Mouse (Mus musculus) heart, embryonic 14.5 days (tissue): Measurements from ENCODE around the gene Adamts9. TPM values are rescaled to one million over a fixed set of nuclear protein-coding genes. Genes with fewer than 3 reads are reported as not detected.

Experiments used
- ATAC-seq: fragments of 200-750 bp; cut with Nextera tagmentation; 2 replicates; pipeline ENCODE4 v1.8.0; 2017; ENCODE audit warnings: low read depth, moderate TSS enrichment; ENCODE audit not compliant: insufficient number of reproducible peaks, insufficient read depth, low FRiP score
- H3K27ac ChIP-seq, 2 experiments: fragments of 200-500 bp in 1 of 2; fragments of 300-500 bp in 1 of 2; sonication (generic) in 1 of 2; replicated peaks in 1 of 2; 2 replicates each; pipeline ENCODE4 v1.5.1; 2012 to 2014; ENCODE audit warnings: low read depth in 2 of 2, low read length in 2 of 2, control low read depth in 1 of 2, mild to moderate bottlenecking in 1 of 2, mixed read lengths in 1 of 2; ENCODE audit not compliant: control insufficient read depth in 1 of 2, insufficient read depth in 1 of 2
- H3K27me3 ChIP-seq: fragments of 300-500 bp; sonication (generic); 2 replicates; pipeline ENCODE4 v1.6.1; 2014; ENCODE audit warnings: mild to moderate bottlenecking, low read length, control low read depth; ENCODE audit not compliant: control insufficient read depth, insufficient read depth
- H3K36me3 ChIP-seq: fragments of 300-500 bp; sonication (generic); 2 replicates; pipeline ENCODE4 v1.6.1; 2014; ENCODE audit warnings: mild to moderate bottlenecking, control low read depth, low read length, mixed read lengths; ENCODE audit not compliant: control insufficient read depth, insufficient read depth
- H3K4me1 ChIP-seq, 2 experiments: fragments of 200-500 bp in 1 of 2; fragments of 300-500 bp in 1 of 2; sonication (generic) in 1 of 2; 2 replicates each; pipeline ENCODE4 v1.6.1; 2012 to 2014; ENCODE audit warnings: low read length in 2 of 2, control low read depth in 1 of 2, mixed read lengths in 1 of 2; ENCODE audit not compliant: control insufficient read depth in 2 of 2, insufficient read depth in 2 of 2
- H3K4me2 ChIP-seq: fragments of 300-500 bp; sonication (generic); 2 replicates; pipeline ENCODE4 v1.6.1; 2014; ENCODE audit warnings: mild to moderate bottlenecking, low read length
- H3K4me3 ChIP-seq, 2 experiments: fragments of 200-500 bp in 1 of 2; fragments of 300-500 bp in 1 of 2; sonication (generic) in 1 of 2; 2 replicates each; pipeline ENCODE4 v1.5.1; 2012 to 2014; ENCODE audit warnings: low read length in 2 of 2, mild to moderate bottlenecking in 2 of 2, control low read depth in 1 of 2, low read depth in 1 of 2, moderate library complexity in 1 of 2; ENCODE audit not compliant: control insufficient read depth in 1 of 2, insufficient read depth in 1 of 2
- H3K9ac ChIP-seq: fragments of 300-500 bp; sonication (generic); 2 replicates; pipeline ENCODE4 v1.6.1; 2014; ENCODE audit warnings: mild to moderate bottlenecking, low read length
- H3K9me3 ChIP-seq: fragments of 300-500 bp; sonication (generic); 2 replicates; pipeline ENCODE4 v1.6.1; 2016; ENCODE audit warnings: low read length, control low read depth; ENCODE audit not compliant: control insufficient read depth
- WGBS: fragments of 180-500 bp; shearing (Covaris S2); extraction: QIAGEN DNeasy Blood & Tissue Kit; methylation state at CpG from one replicate; pipeline ENCODE4 v1.1.7; 2014; 5-methylcytosine and 5-hydroxymethylcytosine counted together
- polyA plus RNA-seq: library from polyadenylated mRNA; unstranded; fragments of >200 nt; fragmentation: Nextera tagmentation; extraction: Ambion mirVana; gene quantifications from 2 replicates; pipeline ENCODE4 v1.2.1, GENCODE M21; 2014

Adamts9 gene
- polyA plus RNA-seq, 1 experiment from 2014 or later, result 6.2 TPM

DNA sequence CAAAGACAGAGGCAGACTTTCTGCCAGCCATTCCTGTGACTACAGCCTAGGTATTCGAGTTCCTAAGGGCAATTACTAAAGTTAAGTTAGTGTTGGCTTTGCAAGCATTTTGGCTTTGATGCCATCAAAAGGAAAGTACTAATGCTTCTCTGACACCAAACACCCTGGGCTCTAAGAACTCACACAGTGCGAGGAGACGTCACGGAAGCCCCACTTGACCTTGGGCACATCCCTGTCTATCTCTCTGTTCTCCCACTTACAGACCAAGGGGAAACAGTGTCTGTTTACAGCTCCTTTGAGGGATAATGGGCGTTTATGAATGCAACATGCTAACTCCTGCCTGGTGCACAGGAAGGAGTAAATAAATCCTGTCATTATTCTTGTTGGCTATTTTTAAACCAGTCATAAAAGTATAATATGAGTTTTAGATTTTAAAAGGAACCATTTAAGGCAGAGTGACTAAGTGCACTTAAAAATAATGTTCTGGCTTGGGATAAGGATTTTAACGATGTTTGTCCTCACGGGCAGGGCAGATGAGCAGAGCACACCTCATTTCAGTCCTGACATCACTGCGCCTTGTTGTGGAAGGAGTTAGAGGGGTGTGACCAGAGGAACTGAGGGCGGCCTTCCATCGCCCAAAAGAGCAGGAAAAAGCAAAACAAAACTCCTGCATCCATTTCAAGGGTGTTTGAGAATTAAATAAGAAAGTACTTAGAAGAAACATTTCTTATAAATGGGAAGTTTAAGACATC is 22.2 kb downstream of the Adamts9 start:
- Histone ChIP-seq H3K9ac (no peak overlapping the region), H3K27ac (peak overlapping the region; percentile 20 to 35; a peak in 1 of 4 replicates), H3K27me3 (no peaks in the 10 kb centered on the region), H3K4me2 (no peak overlapping the region), H3K9me3 (no peaks in the 10 kb centered on the region), H3K36me3 (peaks cover 2% of the 10 kb centered on the region; the same call in 1 of the 2 replicates), H3K4me1 (peaks cover 11 to 38% of the 10 kb centered on the region in 2 experiments), H3K4me3 (no peak overlapping the region)
- no peak for ATAC-seq
- 59% methylated on average over 10 of the region's 10 CpGs for WGBS

DNA sequence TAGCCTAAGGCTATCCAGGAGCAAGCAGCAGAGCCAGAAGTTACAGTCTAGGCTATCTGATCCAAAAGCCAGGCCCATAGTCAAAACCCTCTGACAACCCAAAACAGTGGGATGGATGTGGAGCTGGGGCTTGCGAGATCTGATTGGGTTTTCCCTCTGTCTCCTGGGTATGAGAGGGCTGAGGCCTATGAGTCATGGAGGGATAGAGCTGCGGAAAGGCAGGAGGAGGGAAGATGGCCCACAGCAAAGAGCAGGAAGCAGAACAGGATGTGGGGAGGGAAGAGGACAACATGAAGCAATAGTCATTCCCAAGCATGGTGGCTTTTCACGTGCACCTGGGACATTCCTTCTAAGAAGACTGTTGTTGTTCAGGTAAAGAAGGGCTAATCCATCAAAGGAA is 32.7 kb downstream of the Adamts9 start:
- Histone ChIP-seq H3K27me3 (no peaks in the 10 kb centered on the region), H3K4me3 (no peak overlapping the region), H3K9ac (no peak overlapping the region), H3K36me3 (peaks cover 42% of the 10 kb centered on the region), H3K4me2 (no peak overlapping the region), H3K4me1 (peaks cover 12 to 22% of the 10 kb centered on the region in 2 experiments), H3K27ac (no peak overlapping the region), H3K9me3 (no peaks in the 10 kb centered on the region)
- whole genome bisulfite sequencing, result 78% methylated on average over 3 of the region's 3 CpGs
- no peak for ATAC-seq

DNA sequence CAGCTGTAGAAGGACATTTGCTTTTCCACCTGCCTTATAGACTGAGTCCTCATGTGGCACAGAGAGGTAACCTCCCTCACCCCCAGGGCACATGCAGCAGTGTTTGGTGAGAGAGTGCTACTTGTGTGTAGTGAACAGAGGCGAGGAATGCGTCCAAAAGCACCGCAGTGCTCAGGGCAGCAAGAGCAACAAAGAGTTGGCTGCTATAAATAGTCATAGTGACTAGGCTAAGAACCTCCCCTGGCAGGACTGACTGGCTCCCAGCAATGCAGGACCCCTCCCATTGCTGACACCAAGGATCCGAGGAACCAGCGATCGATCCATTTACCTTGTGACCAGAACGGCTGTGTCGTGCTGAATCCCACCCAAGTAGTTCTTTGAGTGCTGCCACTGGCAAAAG is 33.9 kb downstream of the Adamts9 start:
- H3K4me1 ChIP-seq, result peaks cover 12 to 26% of the 10 kb centered on the region in 2 experiments
- H3K4me3 ChIP-seq, result peak overlapping the region in 1 of 2 experiments; percentile 19; a peak in 1 of 4 replicates
- 24% methylated on average over 8 of the region's 8 CpGs for WGBS
- peak; percentile 81 for ATAC-seq
- H3K27ac ChIP-seq, result peak overlapping the region; percentile 85
- H3K4me2 ChIP-seq, result peak overlapping the region; percentile 59
- H3K27me3 ChIP-seq, result no peaks in the 10 kb centered on the region
- H3K9me3 ChIP-seq, result no peaks in the 10 kb centered on the region
- H3K9ac ChIP-seq, result 0 out of 2 replicates have a peak overlapping the region, but pooled peaks have one; percentile 55
- H3K36me3 ChIP-seq, result peaks cover 52% of the 10 kb centered on the region

DNA sequence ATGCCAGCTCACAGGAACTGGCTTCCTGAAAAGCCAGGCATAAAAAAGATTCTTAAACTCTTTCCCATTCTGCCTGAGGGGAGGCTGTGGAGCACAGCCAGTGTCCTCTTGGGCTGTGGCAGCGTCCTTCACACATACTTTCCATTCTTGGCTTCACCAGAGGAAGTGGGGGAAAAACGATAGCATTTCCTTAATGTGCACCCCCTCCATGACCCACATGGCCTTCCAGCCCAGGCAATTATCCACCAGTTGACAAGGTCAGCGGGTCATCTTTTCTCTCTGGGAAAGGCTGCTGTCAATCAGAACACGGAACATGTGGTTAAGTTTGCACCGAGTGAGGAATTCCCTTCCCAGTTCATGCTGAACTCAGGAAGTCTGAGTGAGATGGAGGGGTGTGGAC is 37.4 kb downstream of the Adamts9 start:
- peak overlapping the region; percentile 14 for H3K4me2 ChIP-seq
- ATAC-seq, result no peak
- H3K36me3 ChIP-seq, result peaks cover 66% of the 10 kb centered on the region

DNA sequence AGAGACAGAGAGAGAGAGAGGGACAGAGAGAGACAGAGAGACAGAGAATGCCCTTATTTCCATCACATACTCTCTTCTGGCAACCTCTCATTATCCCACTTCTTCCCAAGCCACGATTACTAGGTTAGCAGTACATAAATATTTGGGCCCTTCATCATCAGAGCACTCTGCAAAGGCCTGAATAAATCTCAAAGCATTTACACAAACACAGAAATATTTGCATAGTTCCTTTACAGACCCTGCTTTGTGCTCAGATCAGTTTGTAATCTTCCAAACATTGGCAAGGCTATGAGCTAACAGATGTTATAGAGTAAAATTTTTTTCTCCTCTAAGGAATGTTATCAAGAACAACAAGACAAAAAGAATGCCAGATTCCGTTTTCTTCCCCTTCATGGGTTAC is 38.8 kb downstream of the Adamts9 start:
- H3K27me3 ChIP-seq, result no peaks in the 10 kb centered on the region
- no peak overlapping the region for H3K9ac ChIP-seq
- H3K36me3 ChIP-seq, result peaks cover 75% of the 10 kb centered on the region
- no peak overlapping the region for H3K27ac ChIP-seq
- ATAC-seq, result no peak
- WGBS, result 35% methylated on average over 2 of the region's 2 CpGs
- no peaks in the 10 kb centered on the region for H3K9me3 ChIP-seq
- peaks cover 11 to 22% of the 10 kb centered on the region in 2 experiments for H3K4me1 ChIP-seq
- H3K4me3 ChIP-seq, result no peak overlapping the region
- no peak overlapping the region for H3K4me2 ChIP-seq

More for the DNA sequence above, 37.4 kb downstream of the Adamts9 start:
- H3K9me3 ChIP-seq, result no peaks in the 10 kb centered on the region
- H3K9ac ChIP-seq, result no peak overlapping the region
- H3K27me3 ChIP-seq, result no peaks in the 10 kb centered on the region
- H3K4me3 ChIP-seq, result no peak overlapping the region
- H3K4me1 ChIP-seq, result peaks cover 12 to 22% of the 10 kb centered on the region in 2 experiments
- H3K27ac ChIP-seq, result peak overlapping the region; percentile 69 to 76
- WGBS, result 5% methylated on average over 5 of the region's 5 CpGs

DNA sequence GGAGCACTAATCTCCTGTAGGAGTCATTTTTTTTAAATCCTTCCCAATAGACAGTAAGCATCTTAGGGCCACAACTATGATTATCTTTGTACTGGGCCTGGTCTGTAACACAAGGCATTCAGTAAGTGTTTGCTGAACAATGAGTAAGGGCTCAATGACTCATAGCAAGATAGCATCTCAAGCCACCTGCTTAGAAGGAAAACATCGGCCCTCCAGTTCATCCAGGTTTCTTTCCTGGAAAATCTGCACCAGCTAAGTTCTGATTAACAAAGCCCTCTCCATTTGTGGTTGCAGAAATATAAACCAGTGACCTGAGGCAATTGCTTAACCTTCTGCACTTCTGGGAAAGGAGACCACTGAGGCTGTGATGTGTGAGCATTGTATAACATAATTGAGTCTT is 39.3 kb downstream of the Adamts9 start:
- no peak overlapping the region for H3K4me2 ChIP-seq
- H3K9ac ChIP-seq, result no peak overlapping the region
- H3K27ac ChIP-seq, result no peak overlapping the region
- peaks cover 78% of the 10 kb centered on the region for H3K36me3 ChIP-seq
- H3K4me3 ChIP-seq, result no peak overlapping the region
- ATAC-seq, result no peak
- H3K9me3 ChIP-seq, result no peaks in the 10 kb centered on the region
- H3K4me1 ChIP-seq, result peaks cover 7 to 20% of the 10 kb centered on the region in 2 experiments
- 64% methylated on average over 1 of the region's 1 CpGs for WGBS
- no peaks in the 10 kb centered on the region for H3K27me3 ChIP-seq

DNA sequence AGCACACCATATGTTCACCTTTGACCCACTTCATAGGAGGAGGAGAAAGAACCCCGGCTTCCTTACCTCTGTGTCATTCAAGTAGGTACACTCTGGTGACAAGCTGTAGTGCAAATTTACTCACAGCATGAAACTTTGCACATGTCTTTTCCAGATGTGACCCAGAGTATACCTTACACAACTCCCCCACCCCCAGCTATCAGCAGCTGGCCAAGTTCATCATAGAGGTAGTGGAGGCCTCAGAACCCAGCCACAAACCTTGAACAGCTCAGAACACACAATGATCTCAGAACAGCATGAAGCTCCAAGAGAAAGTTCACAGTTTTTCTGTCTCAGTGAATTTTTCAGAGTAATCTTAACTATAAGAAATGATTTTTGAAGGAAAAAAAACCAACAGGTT is 51.8 kb downstream of the Adamts9 start:
- Histone ChIP-seq H3K27me3 (no peaks in the 10 kb centered on the region), H3K36me3 (peaks cover 83% of the 10 kb centered on the region), H3K4me2 (no peak overlapping the region), H3K9me3 (no peaks in the 10 kb centered on the region), H3K27ac (no peak overlapping the region), H3K4me1 (peaks cover 3 to 9% of the 10 kb centered on the region in 2 experiments), H3K4me3 (no peak overlapping the region), H3K9ac (no peak overlapping the region)
- 81% methylated on average over 1 of the region's 1 CpGs for WGBS
- no peak for ATAC-seq
